Mouse (Mus musculus) spleen, adult 2 months (tissue): Measurements from ENCODE around the gene Brsk2. TPM values are rescaled to one million over a fixed set of nuclear protein-coding genes. Genes with fewer than 3 reads are reported as not detected.

ENCODE experiments used
- DNase-seq, 2 experiments: peaks; one replicate each; pipeline versions ENCODE4 v3.0.0 to v3.0.0-alpha.2; 2012 to 2021; ENCODE audit warnings: low spot score in 2 of 2, low read depth in 1 of 2
- H3K27ac ChIP-seq: fragments of 200-500 bp; 2 replicates; pipeline ENCODE4 v1.5.1; 2012; ENCODE audit warnings: low read length, inconsistent platforms; ENCODE audit not compliant: insufficient read depth
- H3K27me3 ChIP-seq: fragments of 200-500 bp; 2 replicates; pipeline ENCODE4 v1.6.1; 2012; ENCODE audit warnings: mild to moderate bottlenecking, moderate library complexity, low read length, inconsistent platforms; ENCODE audit not compliant: control insufficient read depth, insufficient read depth
- H3K36me3 ChIP-seq: fragments of 200-500 bp; 2 replicates; pipeline ENCODE4 v1.6.1; 2012; ENCODE audit warnings: mild to moderate bottlenecking, low read length, inconsistent platforms; ENCODE audit not compliant: control insufficient read depth, insufficient read depth
- H3K4me1 ChIP-seq: fragments of 200-500 bp; 2 replicates; pipeline ENCODE4 v1.6.1; 2011; ENCODE audit warnings: inconsistent platforms; ENCODE audit not compliant: control insufficient read depth, insufficient read depth, insufficient read length
- H3K4me3 ChIP-seq: fragments of 200-500 bp; 2 replicates; pipeline ENCODE4 v1.5.1; 2011; ENCODE audit warnings: mild to moderate bottlenecking, inconsistent platforms; ENCODE audit not compliant: insufficient read depth, insufficient read length; ENCODE audit errors: extremely low read depth
- CTCF ChIP-seq: fragments of 200-500 bp; IDR thresholded peaks from 2 replicates; pipeline ENCODE4 v1.5.1; 2011; ENCODE audit warnings: mild to moderate bottlenecking, inconsistent platforms; ENCODE audit not compliant: insufficient read depth, insufficient read length, insufficient replicate concordance; ENCODE audit errors: extremely low read depth
- POLR2A ChIP-seq: fragments of 200-500 bp; IDR thresholded peaks from 2 replicates; pipeline ENCODE4 v1.6.1; 2011; ENCODE audit warnings: low read depth, low read length, inconsistent platforms
- WGBS: fragments of 180-500 bp; shearing (Covaris S2); methylation state at CpG from one replicate; pipeline ENCODE4 v1.1.7; 2018; 5-methylcytosine and 5-hydroxymethylcytosine counted together
- polyA plus RNA-seq: library from polyadenylated mRNA; depleted of rRNA; stranded (reverse); fragments of >200 nt; gene quantifications from 2 replicates; pipeline ENCODE4 v1.2.3, GENCODE M21; 2012

Brsk2 gene
- polyA plus RNA-seq, 1 experiment: 0.67 TPM

GRCm38 (mm10) chr7:141966281-141966680, 16.7 kb downstream of the Brsk2 start:
- DNase-seq: no peak
- TF ChIP-seq POLR2A: no peak
- TF ChIP-seq CTCF: no peak
- WGBS: 84% methylated on average over 2 of the region's 2 CpGs
- no peak overlapping the region for H3K27ac ChIP-seq
- H3K27me3 ChIP-seq: no peaks in the 10 kb centered on the region
- no peak overlapping the region for H3K4me3 ChIP-seq
- no peaks in the 10 kb centered on the region for H3K4me1 ChIP-seq
- no peaks in the 10 kb centered on the region for H3K36me3 ChIP-seq

- no peaks in the 10 kb centered on the region for H3K4me1 ChIP-seq
- no peak overlapping the region for H3K27ac ChIP-seq
- H3K27me3 ChIP-seq: no peaks in the 10 kb centered on the region
- TF ChIP-seq POLR2A (no peak), CTCF (no peak)
- no peaks in the 10 kb centered on the region for H3K36me3 ChIP-seq
- no peak for DNase-seq
- WGBS: 14% methylated on average over 7 of the region's 7 CpGs
- H3K4me3 ChIP-seq: no peak overlapping the region
These were observed 23.5 kb downstream of the Brsk2 start for GRCm38 (mm10) chr7:141972831-141973619.

- no peaks in the 10 kb centered on the region for H3K36me3 ChIP-seq
- TF ChIP-seq POLR2A (no peak), CTCF (no peak)
- H3K4me3 ChIP-seq: no peak overlapping the region
- H3K4me1 ChIP-seq: no peaks in the 10 kb centered on the region
- DNase-seq: no peak
- no peaks in the 10 kb centered on the region for H3K27me3 ChIP-seq
- no peak overlapping the region for H3K27ac ChIP-seq
- 78% methylated on average over 6 of the region's 6 CpGs for WGBS
These were observed 28.5 kb downstream of the Brsk2 start for GRCm38 (mm10) chr7:141978003-141978402.

- TF ChIP-seq CTCF: no peak
- no peak for TF ChIP-seq POLR2A
- Histone ChIP-seq H3K4me1 (no peaks in the 10 kb centered on the region), H3K27ac (no peak overlapping the region), H3K36me3 (no peaks in the 10 kb centered on the region), H3K27me3 (no peaks in the 10 kb centered on the region), H3K4me3 (no peak overlapping the region)
- 89% methylated on average over 4 of the region's 4 CpGs for WGBS
- no peak for DNase-seq
These were observed 29.7 kb downstream of the Brsk2 start for GRCm38 (mm10) chr7:141979247-141979646.

- no peak for DNase-seq
- no peak overlapping the region for H3K27ac ChIP-seq
- TF ChIP-seq CTCF (no peak), POLR2A (no peak)
- 88% methylated on average over 7 of the region's 7 CpGs for WGBS
- H3K27me3 ChIP-seq: no peaks in the 10 kb centered on the region
- H3K4me1 ChIP-seq: no peaks in the 10 kb centered on the region
- H3K36me3 ChIP-seq: no peaks in the 10 kb centered on the region
- H3K4me3 ChIP-seq: no peak overlapping the region
These were observed 31.7 kb downstream of the Brsk2 start for GRCm38 (mm10) chr7:141981237-141981636.

- no peak overlapping the region for H3K4me3 ChIP-seq
- WGBS: 88% methylated on average over 7 of the region's 7 CpGs
- DNase-seq: no peak
- no peak overlapping the region for H3K27ac ChIP-seq
- no peaks in the 10 kb centered on the region for H3K27me3 ChIP-seq
- TF ChIP-seq POLR2A (no peak), CTCF (no peak)
- no peaks in the 10 kb centered on the region for H3K4me1 ChIP-seq
- no peaks in the 10 kb centered on the region for H3K36me3 ChIP-seq
These were observed 38.8 kb downstream of the Brsk2 start for GRCm38 (mm10) chr7:141988314-141988806.

DNA sequence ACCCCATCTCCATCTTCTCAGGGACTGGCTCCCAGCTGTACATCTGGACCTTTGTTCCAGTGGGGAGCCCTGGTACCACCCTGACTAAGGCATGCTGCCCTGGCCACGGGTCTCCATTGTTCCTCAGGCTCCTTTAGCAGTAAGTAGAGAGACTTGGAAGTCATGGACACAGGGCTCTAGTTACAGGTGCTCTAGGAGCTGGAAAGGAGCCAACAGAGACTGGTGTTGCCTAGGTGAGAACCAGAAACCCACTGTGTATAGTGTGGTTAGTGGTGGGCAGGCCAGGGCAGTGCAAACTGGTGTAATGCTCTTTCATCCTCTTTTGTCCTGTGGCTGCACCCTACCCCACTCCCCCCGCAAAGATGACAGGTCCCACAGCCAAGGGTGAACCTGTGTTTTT, 41.6 kb downstream of the Brsk2 start:
- H3K27ac ChIP-seq: no peak overlapping the region
- no peaks in the 10 kb centered on the region for H3K36me3 ChIP-seq
- no peaks in the 10 kb centered on the region for H3K27me3 ChIP-seq
- no peaks in the 10 kb centered on the region for H3K4me1 ChIP-seq
- H3K4me3 ChIP-seq: no peak overlapping the region
- DNase-seq: no peak
- WGBS: 65% methylated on average over 2 of the region's 2 CpGs
- TF ChIP-seq POLR2A (no peak), CTCF (no peak)
